Mouse (Mus musculus) embryonic facial prominence, embryonic 11.5 days (tissue): Measurements from ENCODE around the gene Gm5431. TPM values are rescaled to one million over a fixed set of nuclear protein-coding genes. Genes with fewer than 3 reads are reported as not detected.
"Not testable (repeated sequence)": the region's sequence is repeated elsewhere in the genome, so short reads cannot be mapped to it uniquely, and the experiment has no call there.

Source experiments
- ATAC-seq: fragments of 200-750 bp; cut with Nextera tagmentation; replicated peaks from 2 replicates; pipeline ENCODE4 v1.8.0; 2017; ENCODE audit warnings: low read depth; ENCODE audit not compliant: insufficient number of reproducible peaks, low FRiP score, low TSS enrichment
- DNase-seq: peaks from one replicate; pipeline ENCODE4 v3.0.0-alpha.2; 2015; ENCODE audit warnings: low spot score
- H3K27ac ChIP-seq: fragments of 300-500 bp; sonication (generic); replicated peaks from 2 replicates; pipeline ENCODE4 v1.5.1; 2014; ENCODE audit warnings: mild to moderate bottlenecking, low read depth, low read length, control low read depth
- H3K27me3 ChIP-seq: fragments of 300-500 bp; sonication (generic); 2 replicates; pipeline ENCODE4 v1.6.1; 2014; ENCODE audit warnings: mild to moderate bottlenecking, low read length, moderate library complexity, mixed read lengths; ENCODE audit not compliant: control insufficient read depth, insufficient read depth
- H3K36me3 ChIP-seq: fragments of 300-500 bp; sonication (generic); replicated peaks from 2 replicates; pipeline ENCODE4 v1.6.1; 2014; ENCODE audit warnings: low read depth, mild to moderate bottlenecking, low read length, moderate library complexity, mixed read lengths; ENCODE audit not compliant: control insufficient read depth, insufficient read depth
- H3K4me1 ChIP-seq: fragments of 300-500 bp; sonication (generic); 2 replicates; pipeline ENCODE4 v1.6.1; 2014; ENCODE audit warnings: low read length, mixed read lengths; ENCODE audit not compliant: control insufficient read depth, insufficient read depth
- H3K4me2 ChIP-seq: fragments of 300-500 bp; sonication (generic); 2 replicates; pipeline ENCODE4 v1.6.1; 2014; ENCODE audit warnings: low read depth, mild to moderate bottlenecking, control low read depth, low read length, moderate library complexity
- H3K4me3 ChIP-seq: fragments of 300-500 bp; sonication (generic); 2 replicates; pipeline ENCODE4 v1.5.1; 2014; ENCODE audit warnings: low read depth, low read length, control low read depth
- H3K9ac ChIP-seq: fragments of 300-500 bp; sonication (generic); replicated peaks from 2 replicates; pipeline ENCODE4 v1.6.1; 2014; ENCODE audit warnings: mild to moderate bottlenecking, control low read depth, low read length
- H3K9me3 ChIP-seq: fragments of 300-500 bp; sonication (generic); replicated peaks from 2 replicates; pipeline ENCODE4 v1.6.1; 2016; ENCODE audit warnings: mild to moderate bottlenecking, low read length, inconsistent platforms, mixed read lengths; ENCODE audit not compliant: control insufficient read depth
- WGBS: fragments of 180-500 bp; shearing (Covaris S2); extraction: QIAGEN DNeasy Blood & Tissue Kit; methylation state at CpG from one replicate; pipeline ENCODE4 v1.1.7; 2014; 5-methylcytosine and 5-hydroxymethylcytosine counted together
- polyA plus RNA-seq: library from polyadenylated mRNA; unstranded; fragments of >200 nt; fragmentation: Nextera tagmentation; extraction: Ambion mirVana; gene quantifications from 2 replicates; pipeline ENCODE4 v1.2.1, GENCODE M21; 2014

Gene Gm5431
- polyA plus RNA-seq, 1 experiment from 2014 or later: 0.11 TPM

GRCm38 (mm10) chr11:48852190-48852589, 49.8 kb downstream of the Gm5431 start:
- ATAC-seq (no peak), DNase-seq (no peak)
- H3K9me3 ChIP-seq: no peaks in the 10 kb centered on the region
- no peaks in the 10 kb centered on the region for H3K36me3 ChIP-seq
- H3K9ac ChIP-seq: no peak overlapping the region
- no peaks in the 10 kb centered on the region for H3K4me1 ChIP-seq
- 80% methylated on average over 4 of the region's 4 CpGs for WGBS
- H3K27ac ChIP-seq: no peak overlapping the region
- no peak overlapping the region for H3K4me2 ChIP-seq
- no peak overlapping the region for H3K4me3 ChIP-seq
- H3K27me3 ChIP-seq: 0 out of 2 replicates have a peak, but pooled peaks cover 6% of the 10 kb centered on the region

GRCm38 (mm10) chr11:48851270-48851995, 50.6 kb downstream of the Gm5431 start:
- no peak for DNase-seq
- Histone ChIP-seq H3K4me2 (no peak overlapping the region), H3K4me1 (no peaks in the 10 kb centered on the region), H3K27ac (no peak overlapping the region), H3K4me3 (no peak overlapping the region), H3K9me3 (no peaks in the 10 kb centered on the region), H3K36me3 (no peaks in the 10 kb centered on the region), H3K9ac (no peak overlapping the region), H3K27me3 (0 out of 2 replicates have a peak, but pooled peaks cover 6% of the 10 kb centered on the region)
- 85% methylated on average over 4 of the region's 4 CpGs for WGBS
- ATAC-seq: no peak

- DNase-seq: no peak
- 47% methylated on average over 2 of the region's 2 CpGs for WGBS
- Histone ChIP-seq H3K27me3 (0 out of 2 replicates have a peak, but pooled peaks cover 6% of the 10 kb centered on the region), H3K36me3 (no peaks in the 10 kb centered on the region), H3K4me1 (no peaks in the 10 kb centered on the region), H3K4me2 (no peak overlapping the region), H3K9ac (no peak overlapping the region), H3K4me3 (no peak overlapping the region), H3K9me3 (no peaks in the 10 kb centered on the region), H3K27ac (no peak overlapping the region)
- no peak for ATAC-seq
These were observed 51.8 kb downstream of the Gm5431 start for GRCm38 (mm10) chr11:48850240-48850639.

GRCm38 (mm10) chr11:48846881-48847280, 55.1 kb downstream of the Gm5431 start:
- Histone ChIP-seq H3K4me1 (no peaks in the 10 kb centered on the region), H3K9ac (no peak overlapping the region), H3K4me3 (no peak overlapping the region), H3K36me3 (no peaks in the 10 kb centered on the region), H3K27ac (no peak overlapping the region), H3K27me3 (0 out of 2 replicates have a peak, but pooled peaks cover 6% of the 10 kb centered on the region), H3K4me2 (no peak overlapping the region), H3K9me3 (no peaks in the 10 kb centered on the region)
- DNase-seq (no peak), ATAC-seq (no peak)
- WGBS: 61% methylated on average over 5 of the region's 5 CpGs

- H3K4me3 ChIP-seq, DNase-seq: not testable (repeated sequence)
- 82% methylated on average over 2 of the region's 2 CpGs for WGBS
These were observed 55.7 kb downstream of the Gm5431 start for GRCm38 (mm10) chr11:48846362-48846761.

GRCm38 (mm10) chr11:48845244-48845815, 56.7 kb downstream of the Gm5431 start:
- ATAC-seq (no peak), DNase-seq (no peak)
- H3K9me3 ChIP-seq: no peaks in the 10 kb centered on the region
- H3K4me3 ChIP-seq: no peak overlapping the region
- H3K9ac ChIP-seq: no peak overlapping the region
- H3K4me1 ChIP-seq: no peaks in the 10 kb centered on the region
- 34% methylated on average over 13 of the region's 13 CpGs for WGBS
- H3K4me2 ChIP-seq: no peak overlapping the region
- no peaks in the 10 kb centered on the region for H3K36me3 ChIP-seq
- H3K27me3 ChIP-seq: 0 out of 2 replicates have a peak, but pooled peaks cover 6% of the 10 kb centered on the region
- no peak overlapping the region for H3K27ac ChIP-seq

More at GRCm38 (mm10) chr11:48846362-48846761, 55.7 kb downstream of the Gm5431 start:
- not testable (repeated sequence) for H3K9me3 ChIP-seq, H3K4me1 ChIP-seq, H3K36me3 ChIP-seq, H3K4me2 ChIP-seq, H3K9ac ChIP-seq, H3K27me3 ChIP-seq, H3K27ac ChIP-seq, ATAC-seq

GRCm38 (mm10) chr11:48844309-48844708, 57.7 kb downstream of the Gm5431 start:
- Histone ChIP-seq H3K4me3 (no peak overlapping the region), H3K27me3 (no peaks in the 10 kb centered on the region), H3K36me3 (no peaks in the 10 kb centered on the region), H3K4me1 (no peaks in the 10 kb centered on the region), H3K9ac (no peak overlapping the region), H3K27ac (no peak overlapping the region), H3K4me2 (no peak overlapping the region), H3K9me3 (no peaks in the 10 kb centered on the region)
- 67% methylated on average over 6 of the region's 6 CpGs for WGBS
- DNase-seq (no peak), ATAC-seq (no peak)

- 82% methylated on average over 11 of the region's 11 CpGs for WGBS
- H3K4me2 ChIP-seq: no peak overlapping the region
- no peak for ATAC-seq
- no peak overlapping the region for H3K9ac ChIP-seq
- H3K4me1 ChIP-seq: no peaks in the 10 kb centered on the region; the same call in 1 of the 2 replicates
- no peaks in the 10 kb centered on the region for H3K27me3 ChIP-seq
- H3K9me3 ChIP-seq: no peaks in the 10 kb centered on the region
- H3K4me3 ChIP-seq: no peak overlapping the region
- H3K27ac ChIP-seq: no peak overlapping the region
- DNase-seq: no peak
- H3K36me3 ChIP-seq: no peaks in the 10 kb centered on the region
These were observed 58.8 kb downstream of the Gm5431 start for GRCm38 (mm10) chr11:48843202-48843601.
